Mouse (Mus musculus) hindbrain, embryonic 16.5 days (tissue): ENCODE measurements around the gene Gria1. TPM values are rescaled to one million over a fixed set of nuclear protein-coding genes. Genes with fewer than 3 reads are reported as not detected.

Experiments
- ATAC-seq: fragments of 200-750 bp; cut with Nextera tagmentation; 2 replicates; pipeline ENCODE4 v1.8.0; 2017; ENCODE audit warnings: moderate TSS enrichment, moderate library complexity
- H3K27ac ChIP-seq: fragments of 300-500 bp; sonication (generic); 2 replicates; pipeline ENCODE4 v1.5.1; 2014; ENCODE audit warnings: low read depth, mild to moderate bottlenecking, control low read depth, low read length, moderate library complexity
- H3K27me3 ChIP-seq: fragments of 300-500 bp; sonication (generic); replicated peaks from 2 replicates; pipeline ENCODE4 v1.6.1; 2014; ENCODE audit warnings: low read length; ENCODE audit not compliant: control insufficient read depth, insufficient read depth
- H3K36me3 ChIP-seq: fragments of 300-500 bp; sonication (generic); 2 replicates; pipeline ENCODE4 v1.6.1; 2014; ENCODE audit warnings: mild to moderate bottlenecking, low read length, moderate library complexity, mixed read lengths; ENCODE audit not compliant: control insufficient read depth, insufficient read depth
- H3K4me1 ChIP-seq: fragments of 300-500 bp; sonication (generic); 2 replicates; pipeline ENCODE4 v1.6.1; 2014; ENCODE audit warnings: low read depth, low read length; ENCODE audit not compliant: control insufficient read depth, insufficient read depth
- H3K4me2 ChIP-seq: fragments of 300-500 bp; sonication (generic); 2 replicates; pipeline ENCODE4 v1.6.1; 2014; ENCODE audit warnings: mild to moderate bottlenecking, low read length, control low read depth, moderate library complexity
- H3K4me3 ChIP-seq: fragments of 300-500 bp; sonication (generic); 2 replicates; pipeline ENCODE4 v1.5.1; 2014; ENCODE audit warnings: mild to moderate bottlenecking, low read length, control low read depth, moderate library complexity
- H3K9ac ChIP-seq: fragments of 300-500 bp; sonication (generic); 2 replicates; pipeline ENCODE4 v1.6.1; 2014; ENCODE audit warnings: low read depth, mild to moderate bottlenecking, control low read depth, low read length, moderate library complexity
- H3K9me3 ChIP-seq: fragments of 300-500 bp; sonication (generic); 2 replicates; pipeline ENCODE4 v1.6.1; 2014; ENCODE audit warnings: mild to moderate bottlenecking, low read length, moderate library complexity; ENCODE audit not compliant: control insufficient read depth
- WGBS: fragments of 180-500 bp; shearing (Covaris S2); extraction: QIAGEN DNeasy Blood & Tissue Kit; methylation state at CpG from one replicate; pipeline ENCODE4 v1.1.7; 2014; 5-methylcytosine and 5-hydroxymethylcytosine counted together
- polyA plus RNA-seq: library from polyadenylated mRNA; unstranded; fragments of >200 nt; fragmentation: Nextera tagmentation; extraction: Ambion mirVana; gene quantifications from 2 replicates; pipeline ENCODE4 v1.2.1, GENCODE M21; 2015

Gria1 gene
- polyA plus RNA-seq, 1 experiment from 2014 or later = 47.7 TPM

- H3K27ac ChIP-seq = no peak overlapping the region
- 65% methylated on average over 13 of the region's 13 CpGs for WGBS
- peak; percentile 45; the same call in 1 of the 2 replicates for ATAC-seq
These were observed 306.3 kb downstream of the Gria1 start for GRCm38 (mm10) chr11:57317478-57317877.

GRCm38 (mm10) chr11:57319374-57319773 lies 308.2 kb downstream of the Gria1 start:
- H3K9me3 ChIP-seq = no peaks in the 10 kb centered on the region
- H3K4me2 ChIP-seq = no peak overlapping the region
- H3K27me3 ChIP-seq = no peaks in the 10 kb centered on the region
- WGBS = 87% methylated on average over 3 of the region's 3 CpGs
- H3K9ac ChIP-seq = no peak overlapping the region
- no peak overlapping the region for H3K27ac ChIP-seq
- H3K4me1 ChIP-seq = peaks cover 3% of the 10 kb centered on the region; the same call in 1 of the 2 replicates
- no peak overlapping the region for H3K4me3 ChIP-seq
- H3K36me3 ChIP-seq = no peaks in the 10 kb centered on the region
- ATAC-seq = no peak

More at GRCm38 (mm10) chr11:57317478-57317877, 306.3 kb downstream of the Gria1 start:
- Histone ChIP-seq H3K9ac (no peak overlapping the region), H3K4me2 (no peak overlapping the region), H3K4me1 (peaks cover 3% of the 10 kb centered on the region; the same call in 1 of the 2 replicates), H3K36me3 (no peaks in the 10 kb centered on the region), H3K27me3 (no peaks in the 10 kb centered on the region), H3K9me3 (no peaks in the 10 kb centered on the region), H3K4me3 (no peak overlapping the region)

- H3K36me3 ChIP-seq = no peaks in the 10 kb centered on the region
- no peaks in the 10 kb centered on the region for H3K9me3 ChIP-seq
- H3K27me3 ChIP-seq = no peaks in the 10 kb centered on the region
- no peaks in the 10 kb centered on the region for H3K4me1 ChIP-seq
- H3K4me3 ChIP-seq = no peak overlapping the region
- no peak overlapping the region for H3K4me2 ChIP-seq
- ATAC-seq = no peak
- WGBS = 86% methylated on average over 4 of the region's 4 CpGs
- no peak overlapping the region for H3K9ac ChIP-seq
- H3K27ac ChIP-seq = no peak overlapping the region
These were observed 312.9 kb downstream of the Gria1 start for GRCm38 (mm10) chr11:57324099-57324498.
